In genomic region chr9:25265795-25266194, GRCm38 (mm10) we compare ENCODE assay signal across 22 mouse cellular contexts. TPM values are rescaled to one million over a fixed set of nuclear protein-coding genes. Genes with fewer than 3 reads are reported as not detected.
DNase-seq lines count a peak whose midpoint lies in the region; ATAC-seq and TF ChIP-seq lines count a peak whose summit lies in the region.
"Had no signal": no experiment of that assay in that cellular context is flagged by ENCODE, and none has a peak within 500 bp of the region (broad histone marks: within the 10 kb centered on the region; RNA-seq: fewer than 3 reads in every experiment).

No protein-coding gene starts in this region.

- no peak overlapping the region for H3K4me3 ChIP-seq in lung, postnatal 0 days (ENCODE audit: low read depth, low read length)
- H3K4me3 ChIP-seq in heart, embryonic 12.5 days: no peak overlapping the region
- H3K4me3 ChIP-seq: embryonic facial prominence, embryonic 10.5 days; embryonic facial prominence, embryonic 12.5 days; forebrain, embryonic 13.5 days; forebrain, embryonic 15.5 days had no signal

- no peaks in the 10 kb centered on the region for H3K36me3 ChIP-seq in lung, postnatal 0 days (ENCODE audit: insufficient read depth, low read length)
- H3K36me3 ChIP-seq in heart, embryonic 12.5 days: peaks cover 33% of the 10 kb centered on the region

- WGBS in lung, postnatal 0 days: 64% methylated on average over 4 of the region's 4 CpGs
- whole genome bisulfite sequencing in heart, embryonic 12.5 days: 90% methylated on average over 4 of the region's 4 CpGs

- DNase-seq in lung, adult 18-20 months: peak; percentile 51 to 69
- no peak for DNase-seq in lung, postnatal 4 days
- peak; percentile 80 for DNase-seq in lung, postnatal 0 days (ENCODE audit: low spot score)
- peak; percentile 22 for DNase-seq in lung, postnatal 14 days
- peak; percentile 73 for DNase-seq in lung, postnatal 36 days
- DNase-seq in layer of hippocampus, adult 9-10 months (ENCODE audit: low spot score): no peak
- no peak for DNase-seq in adrenal gland, adult 2 months
- DNase-seq: adrenal gland, adult 8-10 months; adrenal gland, postnatal 14 days; adrenal gland, postnatal 36 days; cerebellum, adult 11-12 months; cerebellum, adult 2 months; cerebellum, adult 9-10 months; cerebellum, postnatal 10 days; cerebellum, postnatal 25 days; forebrain, postnatal 0 days had no signal

- ATAC-seq in lung, postnatal 0 days: peak; percentile 86
- ATAC-seq in heart, embryonic 12.5 days (ENCODE audit: insufficient number of reproducible peaks, low FRiP score): no peak
- ATAC-seq: activated CD4-positive, CD25-positive, alpha-beta regulatory T cell, adult 4 months; forebrain, embryonic 13.5 days; forebrain, embryonic 15.5 days; forebrain, postnatal 0 days had no signal

- H3K9me3 ChIP-seq in lung, postnatal 0 days (ENCODE audit: low read length): no peaks in the 10 kb centered on the region
- no peaks in the 10 kb centered on the region for H3K9me3 ChIP-seq in heart, embryonic 12.5 days (replicated peaks)
- H3K9me3 ChIP-seq: embryonic facial prominence, embryonic 10.5 days; embryonic facial prominence, embryonic 12.5 days; forebrain, embryonic 13.5 days; forebrain, embryonic 15.5 days had no signal

- H3K4me2 ChIP-seq in lung, postnatal 0 days (replicated peaks; ENCODE audit: low read depth, low read length): no peak overlapping the region
- H3K4me2 ChIP-seq in heart, embryonic 12.5 days: no peak overlapping the region
- H3K4me2 ChIP-seq: embryonic facial prominence, embryonic 12.5 days; forebrain, embryonic 13.5 days; forebrain, embryonic 15.5 days had no signal

- H3K27me3 ChIP-seq in lung, postnatal 0 days (replicated peaks; ENCODE audit: insufficient read depth, low read length): no peaks in the 10 kb centered on the region
- no peaks in the 10 kb centered on the region for H3K27me3 ChIP-seq in heart, embryonic 12.5 days (replicated peaks)
- H3K27me3 ChIP-seq: embryonic facial prominence, embryonic 12.5 days; forebrain, embryonic 13.5 days; forebrain, embryonic 15.5 days had no signal

- H3K27ac ChIP-seq in lung, postnatal 0 days (ENCODE audit: low read length): no peak overlapping the region
- H3K27ac ChIP-seq in heart, embryonic 12.5 days (ENCODE audit: poor library complexity, severe bottlenecking): no peak overlapping the region
- H3K27ac ChIP-seq: embryonic facial prominence, embryonic 10.5 days; embryonic facial prominence, embryonic 12.5 days; forebrain, embryonic 13.5 days; forebrain, embryonic 15.5 days had no signal

- H3K9ac ChIP-seq in lung, postnatal 0 days (replicated peaks; ENCODE audit: low read depth): no peak overlapping the region
- H3K9ac ChIP-seq in heart, embryonic 12.5 days: no peak overlapping the region
- H3K9ac ChIP-seq: embryonic facial prominence, embryonic 12.5 days; forebrain, embryonic 13.5 days; forebrain, embryonic 15.5 days; forebrain, postnatal 0 days had no signal

- peak; percentile 89 for TF ChIP-seq EP300 in lung, postnatal 0 days (IDR thresholded peaks at IDR 0.05)

- TF ChIP-seq CTCF in lung, postnatal 0 days (IDR thresholded peaks at IDR 0.05): no peak

- H3K4me1 ChIP-seq in lung, postnatal 0 days (ENCODE audit: insufficient read depth, low read depth, low read length): no peaks in the 10 kb centered on the region
- H3K4me1 ChIP-seq in heart, embryonic 12.5 days (replicated peaks): 0 out of 2 replicates have a peak, but pooled peaks cover 3% of the 10 kb centered on the region
- H3K4me1 ChIP-seq: embryonic facial prominence, embryonic 10.5 days; embryonic facial prominence, embryonic 12.5 days; forebrain, embryonic 13.5 days had no signal

RNA-seq across cellular contexts. Expression of gene Sept7, which starts 13.6 kb away (rescaled TPM):
- 237 and 274 TPM in 2 replicates for polyA plus RNA-seq in lung, postnatal 0 days (2015; fragmentation: Nextera tagmentation; extraction: Ambion mirVana)
- 100 to 1,000 TPM; 116 to 125 TPM for total RNA-seq in adrenal gland, adult 2 months (2021)
- polyA plus RNA-seq in adrenal gland, adult 2 months (2012; rRNA removed): 1.4 and 1.8 TPM in 2 replicates
- polyA plus RNA-seq in heart, embryonic 12.5 days (2016; fragmentation: Nextera tagmentation; extraction: Ambion mirVana): 299 and 306 TPM in 2 replicates

Comparison
In these comparisons a context has a peak if more than half of its experiments do, and no peak if none do; other contexts are left out.
1. DNase-seq: peak in lung, adult 18-20 months (2 of 2), lung, postnatal 0 days (single experiment), lung, postnatal 14 days (single experiment) and lung, postnatal 36 days (single experiment); none in lung, postnatal 4 days (0 of 2), layer of hippocampus, adult 9-10 months (single experiment) and adrenal gland, adult 2 months (single experiment).
2. RNA of gene Sept7, which starts 13.6 kb away (polyA plus RNA-seq): 299 to 306 TPM in heart, embryonic 12.5 days and 237 to 274 TPM in lung, postnatal 0 days; 1.4 to 1.8 TPM in adrenal gland, adult 2 months; every median in the first group is over 10 times any median in the second.